Mouse (Mus musculus) intestine, postnatal 0 days (tissue): ENCODE results near the gene Rfx2. TPM values are rescaled to one million over a fixed set of nuclear protein-coding genes. Genes with fewer than 3 reads are reported as not detected.
A peak's percentile ranks its signal among the peaks of the same experiment; 100 is the strongest.

ENCODE experiments used
- ATAC-seq: fragments of 200-750 bp; cut with Nextera tagmentation; 2 replicates; pipeline ENCODE4 v1.8.0; 2017; ENCODE audit warnings: mild to moderate bottlenecking, moderate TSS enrichment, moderate library complexity
- H3K27ac ChIP-seq: fragments of 300-500 bp; sonication (generic); 2 replicates; pipeline ENCODE4 v1.5.1; 2014; ENCODE audit warnings: mild to moderate bottlenecking, low read depth, low read length, moderate library complexity
- H3K27me3 ChIP-seq: fragments of 300-500 bp; sonication (generic); replicated peaks from 2 replicates; pipeline ENCODE4 v1.6.1; 2014; ENCODE audit warnings: low read length, mixed read lengths; ENCODE audit not compliant: control insufficient read depth, insufficient read depth
- H3K36me3 ChIP-seq: fragments of 300-500 bp; sonication (generic); 2 replicates; pipeline ENCODE4 v1.6.1; 2014; ENCODE audit warnings: mild to moderate bottlenecking, moderate library complexity; ENCODE audit not compliant: control insufficient read depth, insufficient read depth
- H3K4me1 ChIP-seq: fragments of 300-500 bp; sonication (generic); replicated peaks from 2 replicates; pipeline ENCODE4 v1.6.1; 2014; ENCODE audit warnings: antibody characterized with exemption, low read length, mixed read lengths; ENCODE audit not compliant: control insufficient read depth, insufficient read depth
- H3K4me2 ChIP-seq: fragments of 300-500 bp; sonication (generic); replicated peaks from 2 replicates; pipeline ENCODE4 v1.6.1; 2014; ENCODE audit warnings: low read depth, mild to moderate bottlenecking, moderate library complexity
- H3K4me3 ChIP-seq: fragments of 300-500 bp; sonication (generic); 2 replicates; pipeline ENCODE4 v1.5.1; 2014; ENCODE audit warnings: low read depth, low read length
- H3K9ac ChIP-seq: fragments of 300-500 bp; sonication (generic); 2 replicates; pipeline ENCODE4 v1.6.1; 2014; ENCODE audit warnings: mild to moderate bottlenecking, low read depth, low read length
- H3K9me3 ChIP-seq: fragments of 300-500 bp; sonication (generic); 2 replicates; pipeline ENCODE4 v1.6.1; 2016; ENCODE audit warnings: mixed run types; ENCODE audit not compliant: control insufficient read depth
- CTCF ChIP-seq: sonication (generic); IDR thresholded peaks from 2 replicates; pipeline ENCODE4 v1.5.1; 2016; ENCODE audit warnings: low read depth, mild to moderate bottlenecking, control low read depth, antibody characterized with exemption, moderate library complexity
- WGBS: fragments of 180-500 bp; shearing (Covaris S2); extraction: QIAGEN DNeasy Blood & Tissue Kit; methylation state at CpG from one replicate; pipeline ENCODE4 v1.1.7; 2014; 5-methylcytosine and 5-hydroxymethylcytosine counted together
- polyA plus RNA-seq: library from polyadenylated mRNA; unstranded; fragments of >200 nt; fragmentation: Nextera tagmentation; extraction: Ambion mirVana; gene quantifications from 2 replicates; pipeline ENCODE4 v1.2.1, GENCODE M21; 2015

The Rfx2 gene
- polyA plus RNA-seq, 1 experiment from 2014 or later: 1.6 TPM

- Histone ChIP-seq H3K9ac (no peak overlapping the region), H3K4me2 (no peak overlapping the region), H3K4me3 (no peak overlapping the region), H3K27me3 (no peaks in the 10 kb centered on the region), H3K27ac (no peak overlapping the region), H3K4me1 (no peaks in the 10 kb centered on the region), H3K36me3 (no peaks in the 10 kb centered on the region), H3K9me3 (no peaks in the 10 kb centered on the region)
- WGBS: 91% methylated on average over 1 of the region's 1 CpGs
- ATAC-seq: no peak
- TF ChIP-seq CTCF: peak; percentile 67
These were observed 25.0 kb downstream of the Rfx2 start for GRCm38 (mm10) chr17:56805784-56806183.

- no peaks in the 10 kb centered on the region; the same call in 1 of the 2 replicates for H3K36me3 ChIP-seq
- TF ChIP-seq CTCF: no peak
- H3K9ac ChIP-seq: no peak overlapping the region
- no peaks in the 10 kb centered on the region for H3K27me3 ChIP-seq
- WGBS: 64% methylated on average over 5 of the region's 5 CpGs
- H3K9me3 ChIP-seq: no peaks in the 10 kb centered on the region
- no peak for ATAC-seq
- no peaks in the 10 kb centered on the region for H3K4me1 ChIP-seq
- H3K4me3 ChIP-seq: no peak overlapping the region
- H3K27ac ChIP-seq: no peak overlapping the region
- H3K4me2 ChIP-seq: no peak overlapping the region
These were observed 25.9 kb downstream of the Rfx2 start for GRCm38 (mm10) chr17:56804952-56805351.

GRCm38 (mm10) chr17:56802065-56802464 lies 28.7 kb downstream of the Rfx2 start:
- no peak overlapping the region for H3K27ac ChIP-seq
- no peak for ATAC-seq
- H3K9me3 ChIP-seq: no peaks in the 10 kb centered on the region
- no peaks in the 10 kb centered on the region; the same call in 1 of the 2 replicates for H3K36me3 ChIP-seq
- TF ChIP-seq CTCF: no peak
- no peak overlapping the region for H3K4me3 ChIP-seq
- H3K27me3 ChIP-seq: no peaks in the 10 kb centered on the region
- no peak overlapping the region for H3K4me2 ChIP-seq
- no peak overlapping the region for H3K9ac ChIP-seq
- H3K4me1 ChIP-seq: no peaks in the 10 kb centered on the region
- WGBS: 80% methylated on average over 8 of the region's 8 CpGs

- H3K9ac ChIP-seq: no peak overlapping the region
- no peak overlapping the region for H3K4me2 ChIP-seq
- no peak for ATAC-seq
- H3K36me3 ChIP-seq: no peaks in the 10 kb centered on the region; the same call in 1 of the 2 replicates
- TF ChIP-seq CTCF: no peak
- H3K4me3 ChIP-seq: no peak overlapping the region
- no peaks in the 10 kb centered on the region for H3K9me3 ChIP-seq
- 81% methylated on average over 3 of the region's 3 CpGs for WGBS
- H3K27me3 ChIP-seq: no peaks in the 10 kb centered on the region
- no peak overlapping the region for H3K27ac ChIP-seq
- H3K4me1 ChIP-seq: no peaks in the 10 kb centered on the region
These were observed 31.5 kb downstream of the Rfx2 start for GRCm38 (mm10) chr17:56799276-56799675.

GRCm38 (mm10) chr17:56793614-56794319 lies 37.0 kb downstream of the Rfx2 start:
- no peak for TF ChIP-seq CTCF
- Histone ChIP-seq H3K4me2 (no peak overlapping the region), H3K36me3 (no peaks in the 10 kb centered on the region), H3K9ac (no peak overlapping the region), H3K27ac (no peak overlapping the region), H3K27me3 (no peaks in the 10 kb centered on the region), H3K4me1 (no peaks in the 10 kb centered on the region), H3K9me3 (no peaks in the 10 kb centered on the region), H3K4me3 (no peak overlapping the region)
- WGBS: 70% methylated on average over 6 of the region's 6 CpGs
- ATAC-seq: no peak

GRCm38 (mm10) chr17:56792588-56792987 lies 38.2 kb downstream of the Rfx2 start:
- no peak overlapping the region for H3K9ac ChIP-seq
- no peak overlapping the region for H3K4me2 ChIP-seq
- H3K36me3 ChIP-seq: no peaks in the 10 kb centered on the region
- H3K4me1 ChIP-seq: no peaks in the 10 kb centered on the region
- no peak for TF ChIP-seq CTCF
- no peak overlapping the region for H3K4me3 ChIP-seq
- H3K27me3 ChIP-seq: no peaks in the 10 kb centered on the region
- no peaks in the 10 kb centered on the region for H3K9me3 ChIP-seq
- no peak for ATAC-seq
- no peak overlapping the region for H3K27ac ChIP-seq
- WGBS: 84% methylated on average over 3 of the region's 3 CpGs
